Mouse (Mus musculus): ENCODE results near the gene Gfm1. TPM values are rescaled to one million over a fixed set of nuclear protein-coding genes. Genes with fewer than 3 reads are reported as not detected.

Gfm1 gene
- total RNA-seq (2015), result 44.8 and 50.0 TPM in 2 replicates
- total RNA-seq (2017), result 80.8 and 97.7 TPM in 2 replicates

GRCm38 (mm10) chr3:67429999-67430380 is at the start of gene Gfm1:
TSS of gene Gfm1 (plus strand) at chr3:67430096.
- peak; percentile 99 for ATAC-seq (replicated peaks; ENCODE audit: poor library complexity)

- ATAC-seq (replicated peaks; ENCODE audit: poor library complexity), result no peak
These were observed 428 bp upstream of the Gfm1 start for GRCm38 (mm10) chr3:67429338-67429998.

- no peak for ATAC-seq (replicated peaks; ENCODE audit: poor library complexity)
These were observed 4.1 kb downstream of the Gfm1 start for GRCm38 (mm10) chr3:67434011-67434410.

- ATAC-seq (replicated peaks; ENCODE audit: poor library complexity), result peak; percentile 72
These were observed 17.2 kb downstream of the Gfm1 start for GRCm38 (mm10) chr3:67447143-67447542.

GRCm38 (mm10) chr3:67449660-67450059 is 19.8 kb downstream of the Gfm1 start:
- no peak for ATAC-seq (replicated peaks; ENCODE audit: poor library complexity)

GRCm38 (mm10) chr3:67450601-67451210 is 20.8 kb downstream of the Gfm1 start:
- 0 out of 2 replicates have a peak, but pooled peaks have one; percentile 17 for ATAC-seq (replicated peaks; ENCODE audit: poor library complexity)

GRCm38 (mm10) chr3:67459881-67460280 is 30.0 kb downstream of the Gfm1 start:
- no peak for ATAC-seq (replicated peaks; ENCODE audit: poor library complexity)

- ATAC-seq (replicated peaks; ENCODE audit: poor library complexity), result no peak
These were observed 32.1 kb downstream of the Gfm1 start for GRCm38 (mm10) chr3:67462015-67462414.

GRCm38 (mm10) chr3:67462578-67462977 is 32.7 kb downstream of the Gfm1 start:
- no peak for ATAC-seq (replicated peaks; ENCODE audit: poor library complexity)

- ATAC-seq (replicated peaks; ENCODE audit: poor library complexity), result 0 out of 2 replicates have a peak, but pooled peaks have one; percentile 24
These were observed 33.1 kb downstream of the Gfm1 start for GRCm38 (mm10) chr3:67463001-67463400.

- peak; percentile 92 for ATAC-seq (replicated peaks; ENCODE audit: poor library complexity)
These were observed 33.8 kb downstream of the Gfm1 start, which contains the start of gene Lxn for GRCm38 (mm10) chr3:67463450-67464372. TSS of gene Lxn (minus strand) at chr3:67463926.

GRCm38 (mm10) chr3:67466576-67466975 is 36.7 kb downstream of the Gfm1 start:
- ATAC-seq (replicated peaks; ENCODE audit: poor library complexity), result no peak

- no peak for ATAC-seq (replicated peaks; ENCODE audit: poor library complexity)
These were observed 37.4 kb downstream of the Gfm1 start for GRCm38 (mm10) chr3:67467281-67467680.

- ATAC-seq (replicated peaks; ENCODE audit: poor library complexity), result peak; percentile 83
These were observed 41.7 kb downstream of the Gfm1 start for GRCm38 (mm10) chr3:67471408-67472127.

- no peak for ATAC-seq (replicated peaks; ENCODE audit: poor library complexity)
These were observed 43.5 kb downstream of the Gfm1 start for GRCm38 (mm10) chr3:67473438-67473837.

GRCm38 (mm10) chr3:67479806-67480205 is 49.9 kb downstream of the Gfm1 start:
- ATAC-seq (replicated peaks; ENCODE audit: poor library complexity), result no peak

GRCm38 (mm10) chr3:67482400-67482799 is 52.5 kb downstream of the Gfm1 start:
- ATAC-seq (replicated peaks; ENCODE audit: poor library complexity), result no peak

- ATAC-seq (replicated peaks; ENCODE audit: poor library complexity), result no peak
These were observed 55.3 kb downstream of the Gfm1 start for GRCm38 (mm10) chr3:67485233-67485632.

- no peak for ATAC-seq (replicated peaks; ENCODE audit: poor library complexity)
These were observed 60.3 kb downstream of the Gfm1 start for GRCm38 (mm10) chr3:67490156-67490555.

- ATAC-seq (replicated peaks; ENCODE audit: poor library complexity), result no peak
These were observed 62.4 kb downstream of the Gfm1 start for GRCm38 (mm10) chr3:67492086-67492869.

Measured in megakaryocyte progenitor cell, adult 5-6 weeks (primary cell).